Mouse (Mus musculus): ENCODE measurements around the gene Rcan1. TPM values are rescaled to one million over a fixed set of nuclear protein-coding genes. Genes with fewer than 3 reads are reported as not detected.
"Not testable (repeated sequence)": the region's sequence is repeated elsewhere in the genome, so short reads cannot be mapped to it uniquely, and the experiment has no call there.

The Rcan1 gene
- 10.0 and 11.6 TPM in 2 replicates for polyA plus RNA-seq (2012; rRNA removed)

DNA sequence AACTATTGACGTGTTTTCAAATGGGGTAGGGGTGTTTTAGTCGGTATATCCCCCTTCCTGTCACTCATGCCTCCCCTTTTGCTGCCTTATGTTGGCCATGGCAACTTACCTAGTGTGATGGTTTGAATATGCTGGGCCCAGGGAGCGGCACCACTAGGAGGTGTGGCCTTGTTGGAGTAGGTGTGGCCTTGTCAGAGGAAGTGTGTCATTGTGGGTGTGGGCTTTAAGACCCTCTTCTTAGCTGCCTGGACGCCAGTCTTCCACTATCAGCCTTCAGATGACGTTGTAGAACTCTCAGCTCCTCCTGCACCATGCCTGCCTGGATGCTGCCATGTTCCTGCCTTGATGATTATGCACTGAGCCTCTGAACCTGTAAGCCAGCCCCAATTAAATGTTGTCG is at the start of gene Rcan1:
TSS of gene Rcan1 (minus strand) at position 162 of the 400 bp plus-strand sequence.
- Histone ChIP-seq H3K4me1 (ENCODE audit: control insufficient read depth, insufficient read depth, low read length) (peaks cover 7% of the 10 kb centered on the region), H3K36me3 (ENCODE audit: control insufficient read depth, insufficient read depth, low read length) (no peaks in the 10 kb centered on the region), H3K27me3 (ENCODE audit: control insufficient read depth, insufficient read depth, low read length) (no peaks in the 10 kb centered on the region), H3K27ac (ENCODE audit: control insufficient read depth, insufficient read depth, low read depth, low read length) (no peak within 1 kb of the TSS), H3K4me3 (ENCODE audit: control insufficient read depth, low read depth, low read length) (no peak within 1 kb of the TSS)
- TF ChIP-seq CTCF (IDR thresholded peaks at IDR 0.05; ENCODE audit: control insufficient read depth, insufficient read depth, insufficient replicate concordance, low read depth, low read length) (no peak), POLR2A (IDR thresholded peaks at IDR 0.05; ENCODE audit: control insufficient read depth, low read depth, low read length) (no peak)

DNA sequence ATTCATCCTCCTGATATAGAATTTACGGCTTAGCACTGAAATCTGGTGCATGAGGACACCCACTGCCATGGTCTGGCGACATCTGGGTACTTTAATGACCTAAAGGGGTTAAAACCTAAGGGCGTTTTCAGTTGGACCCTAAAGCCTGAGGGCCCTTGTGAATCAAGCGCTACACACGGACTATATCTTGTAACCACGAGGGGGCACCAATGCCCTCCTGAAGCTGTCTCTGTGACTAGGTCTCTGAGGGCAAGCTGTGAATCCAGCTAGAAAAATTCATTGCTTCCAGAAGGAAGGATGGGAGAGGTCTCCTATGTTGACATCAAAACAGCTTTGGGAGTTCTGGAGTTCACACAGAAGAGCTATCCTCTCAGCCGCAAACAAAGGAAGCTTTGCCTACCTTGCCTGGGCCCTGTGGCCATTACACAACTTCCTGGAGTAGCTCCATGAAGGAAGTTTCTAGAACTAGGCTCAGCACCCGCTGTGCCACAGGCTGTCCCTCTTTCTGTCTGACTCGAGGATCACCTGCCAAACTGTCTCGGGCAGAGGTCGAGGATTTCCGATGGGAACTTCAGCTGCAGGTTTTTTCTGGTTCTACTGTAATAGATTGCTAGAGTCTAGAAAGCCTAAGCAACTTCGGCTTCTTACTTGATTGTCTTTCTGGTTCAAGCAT is 49.3 kb upstream of the Rcan1 start:
- Histone ChIP-seq H3K27me3 (ENCODE audit: control insufficient read depth, insufficient read depth, low read length) (no peaks in the 10 kb centered on the region), H3K36me3 (ENCODE audit: control insufficient read depth, insufficient read depth, low read length) (no peaks in the 10 kb centered on the region), H3K27ac (ENCODE audit: control insufficient read depth, insufficient read depth, low read depth, low read length) (no peak overlapping the region), H3K4me3 (ENCODE audit: control insufficient read depth, low read depth, low read length) (no peak overlapping the region), H3K4me1 (ENCODE audit: control insufficient read depth, insufficient read depth, low read length) (no peaks in the 10 kb centered on the region; the same call in 1 of the 2 replicates)
- TF ChIP-seq CTCF (IDR thresholded peaks at IDR 0.05; ENCODE audit: control insufficient read depth, insufficient read depth, insufficient replicate concordance, low read depth, low read length), result no peak; the same call in 1 of the 2 replicates
- no peak for TF ChIP-seq POLR2A (IDR thresholded peaks at IDR 0.05; ENCODE audit: control insufficient read depth, low read depth, low read length)

DNA sequence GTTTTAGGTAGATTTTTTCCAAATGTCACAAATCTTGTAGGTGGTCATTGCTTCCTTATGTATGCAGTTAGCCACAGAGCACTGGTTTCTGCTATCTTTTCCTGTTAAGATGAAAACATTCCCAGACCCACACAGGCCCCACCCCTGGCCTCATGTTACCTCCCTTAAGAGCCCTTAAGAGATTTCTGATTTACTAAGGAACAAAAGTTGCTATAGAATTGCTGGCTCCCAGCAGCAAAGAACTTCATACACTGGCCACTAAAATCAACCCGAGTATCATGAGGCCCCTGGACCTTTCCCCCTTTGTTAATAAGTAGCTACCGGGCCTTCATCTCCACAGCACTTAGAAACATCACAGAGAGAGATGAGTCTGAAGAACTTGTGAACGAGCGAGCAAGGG is 48.1 kb upstream of the Rcan1 start:
- TF ChIP-seq CTCF (IDR thresholded peaks at IDR 0.05; ENCODE audit: control insufficient read depth, insufficient read depth, insufficient replicate concordance, low read depth, low read length), result no peak
- no peak for TF ChIP-seq POLR2A (IDR thresholded peaks at IDR 0.05; ENCODE audit: control insufficient read depth, low read depth, low read length)
- no peak overlapping the region for H3K4me3 ChIP-seq (ENCODE audit: control insufficient read depth, low read depth, low read length)
- H3K27ac ChIP-seq (ENCODE audit: control insufficient read depth, insufficient read depth, low read depth, low read length), result no peak overlapping the region
- no peaks in the 10 kb centered on the region for H3K36me3 ChIP-seq (ENCODE audit: control insufficient read depth, insufficient read depth, low read length)
- no peaks in the 10 kb centered on the region; the same call in 1 of the 2 replicates for H3K4me1 ChIP-seq (ENCODE audit: control insufficient read depth, insufficient read depth, low read length)
- no peaks in the 10 kb centered on the region for H3K27me3 ChIP-seq (ENCODE audit: control insufficient read depth, insufficient read depth, low read length)

DNA sequence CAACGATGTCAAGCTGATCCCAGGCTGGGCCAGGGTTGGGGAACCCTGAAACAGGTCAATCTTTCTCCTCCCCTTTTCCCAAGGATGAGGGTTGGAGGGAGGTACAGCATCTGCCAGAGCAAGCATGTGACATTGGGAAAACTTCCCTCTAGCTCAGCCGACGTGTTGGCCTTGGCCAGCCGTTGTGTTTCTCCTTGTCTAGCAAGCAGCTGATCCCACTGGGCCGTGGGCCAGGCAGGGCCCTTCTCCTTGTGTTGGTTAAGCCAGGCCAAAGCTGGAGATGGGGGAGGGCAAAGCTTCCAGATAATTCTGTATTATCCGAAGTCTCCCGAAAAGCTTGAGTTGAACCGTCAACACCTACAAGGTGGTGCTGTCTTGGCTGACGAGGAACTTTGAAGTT is 45.5 kb upstream of the Rcan1 start:
- Histone ChIP-seq H3K4me1 (ENCODE audit: control insufficient read depth, insufficient read depth, low read length) (no peaks in the 10 kb centered on the region; the same call in 1 of the 2 replicates), H3K27me3 (ENCODE audit: control insufficient read depth, insufficient read depth, low read length) (no peaks in the 10 kb centered on the region), H3K36me3 (ENCODE audit: control insufficient read depth, insufficient read depth, low read length) (no peaks in the 10 kb centered on the region), H3K4me3 (ENCODE audit: control insufficient read depth, low read depth, low read length) (no peak overlapping the region), H3K27ac (ENCODE audit: control insufficient read depth, insufficient read depth, low read depth, low read length) (no peak overlapping the region)
- TF ChIP-seq CTCF (IDR thresholded peaks at IDR 0.05; ENCODE audit: control insufficient read depth, insufficient read depth, insufficient replicate concordance, low read depth, low read length), result no peak
- TF ChIP-seq POLR2A (IDR thresholded peaks at IDR 0.05; ENCODE audit: control insufficient read depth, low read depth, low read length), result no peak

DNA sequence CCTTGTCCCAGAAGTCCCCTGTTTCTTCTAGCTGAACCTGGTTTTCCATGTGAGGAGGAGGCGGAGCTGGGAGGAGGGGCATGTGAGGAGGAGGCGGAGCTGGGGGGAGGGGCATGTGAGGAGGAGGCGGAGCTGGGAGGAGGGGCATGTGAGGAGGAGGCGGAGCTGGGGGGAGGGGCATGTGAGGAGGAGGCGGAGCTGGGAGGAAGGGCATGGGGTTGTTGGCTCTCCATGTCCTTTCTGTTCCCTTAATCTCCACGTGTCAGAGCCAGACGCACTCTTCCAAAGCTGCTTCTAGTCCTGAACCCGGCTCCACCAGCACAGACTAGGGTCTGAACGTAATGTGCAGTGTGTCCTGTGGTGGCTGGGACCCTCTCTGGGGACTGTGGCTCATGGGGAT is 44.2 kb upstream of the Rcan1 start:
- peak overlapping the region; percentile 70 for H3K4me3 ChIP-seq (ENCODE audit: control insufficient read depth, low read depth, low read length)
- not testable (repeated sequence) for H3K27me3 ChIP-seq (ENCODE audit: control insufficient read depth, insufficient read depth, low read length); H3K4me1 ChIP-seq (ENCODE audit: control insufficient read depth, insufficient read depth, low read length); H3K36me3 ChIP-seq (ENCODE audit: control insufficient read depth, insufficient read depth, low read length); H3K27ac ChIP-seq (ENCODE audit: control insufficient read depth, insufficient read depth, low read depth, low read length)

DNA sequence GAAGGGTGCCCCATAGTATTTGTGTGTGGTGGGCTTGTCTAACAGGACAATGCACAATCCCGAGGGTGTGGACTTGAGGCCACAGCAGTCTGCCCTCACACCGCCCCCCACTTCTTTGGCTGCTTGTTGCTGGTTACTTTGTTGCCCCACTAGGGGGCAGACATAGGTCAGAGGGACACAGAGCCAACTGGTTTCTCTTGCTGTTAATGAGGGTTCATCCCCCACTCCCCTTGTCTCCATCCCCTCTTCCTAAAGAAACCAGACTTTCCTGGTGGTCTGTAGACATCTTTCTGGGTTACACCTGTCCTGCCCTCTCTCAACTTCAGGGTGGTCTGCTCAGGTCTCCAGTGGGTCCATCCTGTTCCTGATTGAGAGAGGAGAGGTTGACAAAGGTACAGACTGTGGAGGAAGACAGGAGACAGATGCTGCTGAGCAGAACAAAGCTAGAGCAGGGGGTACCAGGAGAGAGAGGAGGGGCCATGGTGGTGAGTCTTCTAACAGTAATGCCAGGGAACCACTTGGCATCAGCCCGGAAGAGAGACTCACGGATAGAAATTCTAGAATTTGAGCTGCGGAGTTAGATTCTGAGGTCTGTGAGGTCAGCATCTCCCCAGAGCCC is 41.2 kb upstream of the Rcan1 start:
- no peaks in the 10 kb centered on the region for H3K36me3 ChIP-seq (ENCODE audit: control insufficient read depth, insufficient read depth, low read length)
- no peaks in the 10 kb centered on the region for H3K4me1 ChIP-seq (ENCODE audit: control insufficient read depth, insufficient read depth, low read length)
- TF ChIP-seq CTCF (IDR thresholded peaks at IDR 0.05; ENCODE audit: control insufficient read depth, insufficient read depth, insufficient replicate concordance, low read depth, low read length) (peak; percentile 38; the same call in 1 of the 2 replicates), POLR2A (IDR thresholded peaks at IDR 0.05; ENCODE audit: control insufficient read depth, low read depth, low read length) (peak; percentile 27; the same call in 1 of the 2 replicates)
- H3K4me3 ChIP-seq (ENCODE audit: control insufficient read depth, low read depth, low read length), result peak overlapping the region; percentile 60
- no peaks in the 10 kb centered on the region for H3K27me3 ChIP-seq (ENCODE audit: control insufficient read depth, insufficient read depth, low read length)
- no peak overlapping the region for H3K27ac ChIP-seq (ENCODE audit: control insufficient read depth, insufficient read depth, low read depth, low read length)

DNA sequence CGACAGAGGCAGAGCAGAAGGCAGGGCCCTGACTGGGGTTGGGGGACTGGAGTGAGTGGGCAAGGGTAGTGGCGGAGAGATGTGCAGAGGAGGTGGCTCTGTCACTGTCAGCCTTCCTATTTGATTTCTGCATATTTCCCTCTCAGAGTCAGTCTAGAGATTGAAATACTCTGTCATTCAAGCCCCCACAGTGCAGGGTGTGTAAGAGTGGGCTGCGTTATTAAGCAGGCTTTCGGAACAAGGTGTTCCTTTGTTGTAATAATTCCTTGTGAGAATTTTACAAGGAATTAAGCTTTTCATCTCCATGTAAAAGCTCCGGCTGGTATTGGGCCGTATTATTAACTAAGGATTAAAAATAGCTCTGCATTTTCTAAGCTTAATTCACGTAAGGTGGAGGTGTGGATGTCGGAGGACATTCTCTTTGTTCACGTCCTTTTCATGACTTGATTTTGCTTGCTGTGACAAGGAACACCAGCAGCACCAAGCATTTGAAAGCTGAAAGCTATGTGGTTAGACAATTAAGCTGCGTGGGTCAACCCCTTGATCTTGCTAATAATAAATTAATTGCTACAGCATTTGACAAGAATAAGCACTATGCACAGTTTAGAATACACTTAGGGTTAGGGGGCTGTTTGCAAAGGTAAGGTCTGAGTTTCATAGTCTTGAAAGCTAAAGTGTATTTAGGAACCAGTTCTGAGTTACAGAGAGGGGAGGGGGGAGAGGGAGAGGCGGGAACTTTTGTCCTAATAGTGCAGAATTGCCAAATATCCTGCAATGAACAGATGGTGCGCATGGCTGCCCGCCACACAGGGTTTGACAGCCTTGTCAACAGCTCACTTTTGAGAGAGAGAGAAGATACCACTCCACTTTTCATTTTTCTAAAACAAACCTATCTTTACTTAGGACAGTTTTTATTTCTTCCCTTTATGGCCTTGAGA is 40.4 kb upstream of the Rcan1 start:
- TF ChIP-seq CTCF (IDR thresholded peaks at IDR 0.05; ENCODE audit: control insufficient read depth, insufficient read depth, insufficient replicate concordance, low read depth, low read length), result no peak
- TF ChIP-seq POLR2A (IDR thresholded peaks at IDR 0.05; ENCODE audit: control insufficient read depth, low read depth, low read length), result no peak
- H3K27me3 ChIP-seq (ENCODE audit: control insufficient read depth, insufficient read depth, low read length), result no peaks in the 10 kb centered on the region
- H3K4me1 ChIP-seq (ENCODE audit: control insufficient read depth, insufficient read depth, low read length), result no peaks in the 10 kb centered on the region
- H3K36me3 ChIP-seq (ENCODE audit: control insufficient read depth, insufficient read depth, low read length), result no peaks in the 10 kb centered on the region
- H3K4me3 ChIP-seq (ENCODE audit: control insufficient read depth, low read depth, low read length), result peak overlapping the region; percentile 60
- no peak overlapping the region for H3K27ac ChIP-seq (ENCODE audit: control insufficient read depth, insufficient read depth, low read depth, low read length)
